Mouse (Mus musculus): Measurements from ENCODE around the gene Lrp5. TPM values are rescaled to one million over a fixed set of nuclear protein-coding genes. Genes with fewer than 3 reads are reported as not detected.
"Not testable (repeated sequence)": the region's sequence is repeated elsewhere in the genome, so short reads cannot be mapped to it uniquely, and the experiment has no call there.

The Lrp5 gene
- polyA plus RNA-seq, 1 experiment from 2014 or later = 5.4 TPM

DNA sequence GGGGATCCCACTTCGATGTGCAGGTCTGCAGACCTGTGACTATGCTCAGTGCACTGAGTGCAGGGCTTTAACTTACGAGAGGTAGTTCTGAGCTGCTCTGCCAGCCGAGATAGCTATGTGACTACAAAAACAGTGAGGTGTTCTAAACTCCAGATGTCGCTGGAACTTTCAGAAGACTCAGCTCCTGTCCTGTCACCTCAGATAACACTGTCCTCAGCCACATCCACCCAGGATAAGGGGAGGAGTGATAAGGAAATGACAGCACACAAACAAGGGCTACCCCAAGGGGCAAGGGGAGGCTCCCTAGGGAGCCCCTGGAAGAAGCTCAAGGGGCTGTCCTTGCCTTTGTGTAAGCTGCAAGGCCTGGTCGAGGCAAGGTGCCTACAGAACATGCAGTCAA, 96.8 kb downstream of the Lrp5 start:
- no peak overlapping the region for H3K27ac ChIP-seq

DNA sequence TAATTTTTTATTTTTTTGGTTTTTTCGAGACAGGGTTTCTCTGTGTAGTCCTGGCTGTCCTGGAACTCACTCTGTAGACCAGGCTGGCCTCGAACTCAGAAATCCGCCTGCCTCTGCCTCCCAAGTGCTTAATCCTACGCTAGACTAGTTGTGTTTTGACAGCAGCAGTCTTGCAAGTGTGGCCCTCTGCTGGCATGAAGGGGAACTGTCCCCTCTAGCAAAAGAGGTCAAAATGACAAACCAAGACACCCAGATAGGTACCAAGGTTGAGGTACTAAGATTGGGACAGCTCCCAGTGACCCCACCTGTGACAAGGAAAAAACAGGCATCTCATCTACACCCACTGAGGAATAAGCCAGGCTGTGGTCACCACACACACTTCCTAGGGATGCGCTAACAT, 98.6 kb downstream of the Lrp5 start:
- not testable (repeated sequence) for H3K4me1 ChIP-seq (replicated peaks); H3K9me3 ChIP-seq; H3K4me3 ChIP-seq (replicated peaks); H3K9ac ChIP-seq; H3K27ac ChIP-seq; H3K4me2 ChIP-seq (replicated peaks); ATAC-seq; H3K27me3 ChIP-seq (replicated peaks)
- WGBS = 93% methylated on average over 5 of the region's 5 CpGs
- peaks cover 27% of the 10 kb centered on the region for H3K36me3 ChIP-seq

More for the DNA sequence above, 96.8 kb downstream of the Lrp5 start:
- no peak overlapping the region for H3K9ac ChIP-seq
- H3K4me3 ChIP-seq (replicated peaks) = no peak overlapping the region
- no peak overlapping the region for H3K4me2 ChIP-seq (replicated peaks)
- H3K9me3 ChIP-seq = no peaks in the 10 kb centered on the region
- ATAC-seq = no peak
- 84% methylated on average over 5 of the region's 5 CpGs for WGBS
- no peaks in the 10 kb centered on the region for H3K4me1 ChIP-seq (replicated peaks)
- H3K36me3 ChIP-seq = peaks cover 38% of the 10 kb centered on the region
- H3K27me3 ChIP-seq (replicated peaks) = no peaks in the 10 kb centered on the region

DNA sequence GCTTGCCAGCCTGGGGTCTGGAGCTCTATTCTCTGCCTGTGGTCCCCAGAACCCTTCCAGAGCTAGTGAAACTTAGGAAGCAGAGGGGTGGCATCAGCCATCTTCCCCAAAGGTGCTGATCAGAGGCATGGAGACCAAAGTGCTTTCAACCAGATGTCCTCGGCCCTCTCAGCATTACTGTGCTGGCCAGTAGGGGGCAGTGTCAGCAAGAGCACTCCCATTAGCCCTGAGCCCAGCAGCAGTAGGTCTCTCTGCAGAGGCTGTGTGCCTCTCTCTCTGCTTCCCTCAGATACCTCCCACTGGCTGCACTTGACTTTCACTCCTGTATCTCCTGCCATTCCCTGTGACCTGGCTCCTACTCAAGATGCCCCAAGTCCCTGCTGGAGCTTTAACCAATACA, 99.8 kb downstream of the Lrp5 start:
- H3K9ac ChIP-seq = no peak overlapping the region
- H3K4me3 ChIP-seq (replicated peaks) = no peak overlapping the region
- H3K4me1 ChIP-seq (replicated peaks) = no peaks in the 10 kb centered on the region
- ATAC-seq = peak; percentile 58
- H3K27ac ChIP-seq = no peak overlapping the region
- WGBS = 41% methylated on average over 1 of the region's 1 CpGs
- H3K27me3 ChIP-seq (replicated peaks) = no peaks in the 10 kb centered on the region
- H3K4me2 ChIP-seq (replicated peaks) = no peak overlapping the region
- no peaks in the 10 kb centered on the region for H3K9me3 ChIP-seq
- peaks cover 26% of the 10 kb centered on the region for H3K36me3 ChIP-seq

DNA sequence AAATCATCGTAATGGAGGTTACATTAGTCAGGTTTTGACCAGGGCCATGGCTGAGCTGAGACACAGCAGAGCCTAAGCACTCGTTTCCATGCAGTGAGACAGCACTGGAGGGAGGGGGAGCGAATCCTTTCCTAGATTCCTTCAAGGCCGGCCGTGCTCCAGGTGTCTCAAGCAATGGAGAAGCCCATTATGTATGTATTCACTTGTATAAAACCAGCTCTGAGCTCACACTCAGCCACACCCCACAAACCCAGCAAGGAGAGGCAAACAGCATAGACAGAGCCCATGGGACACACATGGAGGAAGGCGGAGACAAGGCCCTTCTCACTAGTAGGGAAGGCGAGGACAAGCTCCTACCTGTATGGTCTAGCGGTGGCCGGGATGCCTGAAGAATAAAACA, 100.3 kb downstream of the Lrp5 start:
- ATAC-seq = no peak
- no peak overlapping the region for H3K27ac ChIP-seq

DNA sequence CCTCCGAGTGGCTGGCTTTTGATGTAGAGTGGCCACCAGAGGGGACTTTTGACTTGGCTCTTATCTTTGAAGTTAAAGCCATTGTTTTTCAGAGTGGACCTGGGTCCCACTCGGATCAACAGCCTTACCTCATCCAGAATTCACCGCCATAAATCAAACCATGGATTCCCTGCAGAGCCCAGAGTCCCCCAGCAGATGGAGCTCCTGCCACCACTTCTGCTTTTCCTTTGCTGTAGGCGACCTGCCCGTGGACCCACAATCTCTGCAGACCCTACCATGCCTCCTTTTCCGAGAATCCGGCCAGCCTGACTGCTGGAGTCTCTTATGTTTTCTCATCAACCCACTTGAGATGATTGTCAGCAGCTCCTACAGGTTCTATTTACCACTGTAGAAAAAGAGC, 105.0 kb downstream of the Lrp5 start:
- no peaks in the 10 kb centered on the region for H3K27me3 ChIP-seq (replicated peaks)
- no peak overlapping the region for H3K27ac ChIP-seq
- 0 out of 2 replicates have a peak, but pooled peaks cover 3% of the 10 kb centered on the region for H3K36me3 ChIP-seq
- no peak for ATAC-seq
- H3K4me1 ChIP-seq (replicated peaks) = 0 out of 2 replicates have a peak, but pooled peaks cover 6% of the 10 kb centered on the region
- no peak overlapping the region for H3K9ac ChIP-seq
- no peak overlapping the region for H3K4me3 ChIP-seq (replicated peaks)
- 29% methylated on average over 7 of the region's 7 CpGs for WGBS
- H3K9me3 ChIP-seq = no peaks in the 10 kb centered on the region
- H3K4me2 ChIP-seq (replicated peaks) = no peak overlapping the region

More for the DNA sequence above, 100.3 kb downstream of the Lrp5 start:
- no peak overlapping the region for H3K9ac ChIP-seq
- H3K4me2 ChIP-seq (replicated peaks) = no peak overlapping the region
- H3K4me1 ChIP-seq (replicated peaks) = no peaks in the 10 kb centered on the region
- H3K36me3 ChIP-seq = peaks cover 22% of the 10 kb centered on the region
- no peaks in the 10 kb centered on the region for H3K27me3 ChIP-seq (replicated peaks)
- no peaks in the 10 kb centered on the region for H3K9me3 ChIP-seq
- H3K4me3 ChIP-seq (replicated peaks) = no peak overlapping the region
- 95% methylated on average over 9 of the region's 9 CpGs for WGBS

DNA sequence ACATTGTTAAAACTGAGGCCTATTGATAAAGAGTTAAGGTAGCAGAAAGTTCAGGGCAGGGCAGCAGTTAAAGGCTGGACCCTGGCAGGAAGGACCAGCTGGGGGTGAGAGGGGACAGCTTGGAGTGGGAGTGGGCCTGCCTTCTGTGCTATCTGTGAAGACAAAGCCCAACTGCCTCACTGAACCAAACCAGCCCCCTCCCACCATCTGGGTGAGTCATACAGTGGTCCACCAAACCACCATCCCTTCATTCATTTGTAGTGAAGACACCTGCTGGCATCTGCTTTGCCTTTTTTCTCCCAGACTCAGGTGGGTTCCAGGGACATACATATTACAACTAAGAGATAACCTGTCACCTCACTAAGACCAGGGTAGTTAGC, 108.5 kb downstream of the Lrp5 start:
- Histone ChIP-seq H3K9me3 (no peaks in the 10 kb centered on the region), H3K36me3 (no peaks in the 10 kb centered on the region), H3K27me3 (replicated peaks) (no peaks in the 10 kb centered on the region), H3K27ac (0 out of 2 replicates have a peak overlapping the region, but pooled peaks have one; percentile 52), H3K9ac (no peak overlapping the region), H3K4me3 (replicated peaks) (no peak overlapping the region), H3K4me2 (replicated peaks) (no peak overlapping the region), H3K4me1 (replicated peaks) (peaks cover 11% of the 10 kb centered on the region; the same call in 1 of the 2 replicates)
- ATAC-seq = no peak

DNA sequence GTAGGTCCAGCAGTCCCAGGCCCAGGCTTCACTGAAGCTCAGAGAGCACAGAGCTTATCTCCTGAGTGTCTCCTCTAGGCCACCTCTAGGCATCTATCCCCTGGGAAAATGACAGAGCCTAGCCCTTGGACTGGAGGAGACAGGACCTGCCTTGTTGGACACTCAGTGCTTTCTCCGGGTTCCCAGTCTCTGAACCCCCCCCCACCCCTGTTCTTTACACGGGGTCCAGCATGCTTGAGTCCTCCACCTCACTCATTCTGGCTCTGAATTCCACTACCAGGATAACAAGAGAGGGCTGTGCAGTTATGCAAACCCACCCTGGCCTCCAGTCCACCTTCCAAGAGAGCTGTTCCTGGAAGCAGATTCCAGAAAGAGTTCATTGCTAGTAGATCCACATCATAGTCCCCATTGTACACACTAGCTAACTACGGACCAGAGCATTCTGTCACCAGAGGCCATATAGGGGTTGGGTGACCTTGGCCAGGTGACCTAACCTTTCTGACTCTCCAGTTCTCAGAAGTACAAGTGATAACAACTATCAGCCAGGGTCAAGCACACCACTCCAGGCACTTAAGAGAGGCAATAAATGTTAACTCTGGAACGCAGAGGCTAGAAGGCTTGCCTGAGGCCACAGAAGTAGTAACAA, 109.0 kb downstream of the Lrp5 start:
- H3K9ac ChIP-seq = no peak overlapping the region
- ATAC-seq = no peak
- H3K4me3 ChIP-seq (replicated peaks) = no peak overlapping the region
- no peaks in the 10 kb centered on the region for H3K9me3 ChIP-seq
- no peaks in the 10 kb centered on the region for H3K27me3 ChIP-seq (replicated peaks)
- H3K4me2 ChIP-seq (replicated peaks) = no peak overlapping the region
- peak overlapping the region; percentile 52 for H3K27ac ChIP-seq
- 58% methylated on average over 4 of the region's 4 CpGs for WGBS
- H3K4me1 ChIP-seq (replicated peaks) = peaks cover 11% of the 10 kb centered on the region; the same call in 1 of the 2 replicates
- no peaks in the 10 kb centered on the region for H3K36me3 ChIP-seq

DNA sequence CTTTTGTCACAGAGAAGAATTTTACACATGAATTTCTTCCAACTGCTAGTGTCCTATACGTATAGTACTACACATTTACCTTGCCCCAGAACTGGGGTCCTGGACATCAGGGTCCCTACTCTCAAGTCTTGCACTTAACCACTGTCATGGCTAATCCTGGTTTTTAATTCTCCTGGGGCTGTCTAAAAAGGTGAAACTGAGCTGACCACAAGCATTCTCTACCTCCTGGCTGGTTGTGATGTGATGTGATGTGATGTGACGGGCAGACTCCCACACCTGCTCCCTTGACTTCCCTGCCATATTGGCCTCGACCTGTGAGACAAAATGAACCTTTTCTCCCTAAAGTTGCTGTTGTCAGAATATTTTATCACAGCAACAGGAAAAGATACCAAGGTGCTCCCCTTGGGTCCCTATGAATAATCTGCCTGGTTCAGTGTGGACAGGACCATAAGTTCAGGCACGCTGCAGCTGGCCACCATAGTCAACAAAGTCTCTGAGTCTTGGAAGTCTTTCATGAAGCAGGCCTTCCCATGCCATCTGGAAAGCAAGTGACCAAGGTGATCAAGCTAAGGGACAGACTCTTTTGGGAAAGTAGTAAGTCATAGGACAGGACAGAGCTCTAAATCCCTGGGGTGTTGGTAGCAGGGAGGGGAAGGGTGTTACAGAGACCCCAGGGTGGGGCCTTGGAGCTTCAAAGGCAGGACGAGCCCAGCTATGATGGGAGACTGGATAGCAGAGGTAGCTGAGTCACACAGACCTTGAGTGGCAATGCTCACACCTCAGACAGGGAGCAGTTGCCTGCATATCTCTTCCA, 109.7 kb downstream of the Lrp5 start:
- no peaks in the 10 kb centered on the region for H3K27me3 ChIP-seq (replicated peaks)
- no peaks in the 10 kb centered on the region for H3K9me3 ChIP-seq
- peak overlapping the region; percentile 52 for H3K27ac ChIP-seq
- ATAC-seq = peak; percentile 0; the same call in 1 of the 2 replicates
- 69% methylated on average over 5 of the region's 5 CpGs for WGBS
- H3K4me3 ChIP-seq (replicated peaks) = peak overlapping the region; percentile 86; the same call in 1 of the 2 replicates
- H3K36me3 ChIP-seq = no peaks in the 10 kb centered on the region
- H3K4me1 ChIP-seq (replicated peaks) = peaks cover 11% of the 10 kb centered on the region; the same call in 1 of the 2 replicates
- H3K9ac ChIP-seq = no peak overlapping the region
- peak overlapping the region; percentile 48 for H3K4me2 ChIP-seq (replicated peaks)

DNA sequence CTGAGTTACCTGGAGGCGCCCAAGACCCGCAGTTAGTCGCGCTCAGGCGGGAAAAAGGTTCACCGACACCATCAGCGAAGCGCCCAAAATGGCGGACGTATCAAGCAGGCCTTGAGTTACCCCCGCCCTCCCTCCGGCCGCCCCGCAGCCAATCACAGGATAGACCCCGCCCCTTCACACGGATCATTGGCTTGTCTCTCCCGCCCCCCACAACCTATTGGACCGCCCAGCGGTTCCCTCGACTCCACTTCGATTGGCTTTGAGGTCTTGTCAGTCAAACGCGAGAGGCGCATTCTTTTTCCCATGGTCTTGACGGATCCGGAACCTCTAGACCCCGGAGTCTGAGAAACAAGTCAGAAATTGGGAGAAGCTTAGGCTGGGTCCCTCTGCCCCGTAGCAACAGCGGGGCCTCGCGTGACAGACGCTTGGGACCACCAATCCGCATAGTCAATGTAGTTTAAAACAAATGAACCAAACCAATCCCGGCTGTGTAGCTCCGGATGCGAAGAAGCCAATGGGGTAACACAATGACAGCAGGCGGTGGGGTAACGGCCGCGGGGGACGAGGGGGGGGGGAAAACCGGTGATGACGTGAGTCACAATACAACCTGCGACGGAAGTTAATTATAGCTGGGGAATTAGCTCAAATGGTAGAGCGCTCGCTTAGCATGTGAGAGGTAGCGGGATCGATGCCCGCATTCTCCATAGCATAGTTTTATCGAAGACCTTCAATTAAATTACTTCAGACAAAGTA, 110.6 kb downstream of the Lrp5 start, which contains the start of gene Ppp6r3:
Gene Ppp6r3, minus strand, starts transcription at position 118 of the 753 bp plus-strand sequence.
- H3K36me3 ChIP-seq = no peaks in the 10 kb centered on the region
- under 1% methylated on average over 51 of the region's 51 CpGs for WGBS
- H3K4me2 ChIP-seq (replicated peaks) = peak within 1 kb of the TSS; percentile 68
- H3K4me3 ChIP-seq (replicated peaks) = peak within 1 kb of the TSS; percentile 86
- peak within 1 kb of the TSS; percentile 88 for H3K9ac ChIP-seq
- peak within 1 kb of the TSS; percentile 94 for H3K27ac ChIP-seq
- H3K9me3 ChIP-seq = no peaks in the 10 kb centered on the region
- peaks cover 11% of the 10 kb centered on the region; the same call in 1 of the 2 replicates for H3K4me1 ChIP-seq (replicated peaks)
- ATAC-seq = peak; percentile 98
- H3K27me3 ChIP-seq (replicated peaks) = no peaks in the 10 kb centered on the region

DNA sequence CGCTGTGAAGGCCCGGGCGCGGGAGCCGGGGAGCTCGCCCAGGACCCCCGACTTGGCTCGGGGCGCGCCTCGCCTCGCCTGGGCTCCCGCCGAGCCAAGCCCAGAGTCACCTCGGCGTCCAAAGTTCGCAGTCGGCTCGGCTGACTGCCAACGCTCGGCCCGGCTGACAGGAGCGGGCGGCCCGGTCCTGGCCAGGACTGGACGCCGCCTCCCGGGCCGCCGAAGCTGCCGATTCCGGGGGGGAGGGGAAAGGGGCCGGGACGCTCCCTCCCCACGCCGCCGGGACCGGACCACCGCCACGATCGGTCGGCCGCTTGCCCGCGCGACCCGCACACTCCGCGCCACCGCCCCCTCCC, 111.1 kb downstream of the Lrp5 start:
- WGBS = 0% methylated on average over 46 of the region's 50 CpGs
- H3K9ac ChIP-seq = peak overlapping the region; percentile 88
- H3K27me3 ChIP-seq (replicated peaks) = no peaks in the 10 kb centered on the region
- peak; percentile 72 for ATAC-seq
- peak overlapping the region; percentile 94 for H3K27ac ChIP-seq
- H3K4me2 ChIP-seq (replicated peaks) = peak overlapping the region; percentile 68
- peak overlapping the region; percentile 86 for H3K4me3 ChIP-seq (replicated peaks)
- peaks cover 11% of the 10 kb centered on the region; the same call in 1 of the 2 replicates for H3K4me1 ChIP-seq (replicated peaks)
- no peaks in the 10 kb centered on the region for H3K9me3 ChIP-seq
- no peaks in the 10 kb centered on the region for H3K36me3 ChIP-seq

DNA sequence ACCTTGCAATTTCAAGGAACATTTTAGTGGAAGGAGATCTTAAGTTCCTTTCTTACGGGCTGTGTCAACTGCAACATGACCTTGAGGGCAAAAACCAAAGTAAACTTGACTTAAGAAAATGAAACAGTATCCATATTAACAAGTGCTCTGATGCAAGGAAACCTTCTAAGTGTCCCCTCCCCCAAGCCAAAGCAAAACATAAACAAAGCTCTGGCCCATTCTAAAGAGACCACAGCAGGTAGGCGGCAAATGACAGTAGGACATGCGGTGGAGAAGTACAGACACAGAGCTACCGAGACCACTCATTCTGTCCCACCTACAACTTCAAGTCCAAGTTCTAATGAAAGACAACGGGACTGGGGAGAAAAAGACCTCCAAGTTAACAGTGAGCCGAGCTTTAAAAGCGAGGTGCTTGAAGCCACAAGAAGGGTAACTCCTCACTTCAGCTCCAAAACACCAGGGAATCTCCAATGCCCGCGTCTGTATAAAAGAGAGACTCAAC, 111.7 kb downstream of the Lrp5 start:
- WGBS = under 1% methylated on average over 9 of the region's 9 CpGs
- no peaks in the 10 kb centered on the region for H3K27me3 ChIP-seq (replicated peaks)
- H3K4me3 ChIP-seq (replicated peaks) = peak overlapping the region; percentile 86
- H3K9me3 ChIP-seq = no peaks in the 10 kb centered on the region
- H3K4me2 ChIP-seq (replicated peaks) = peak overlapping the region; percentile 68
- peaks cover 11% of the 10 kb centered on the region; the same call in 1 of the 2 replicates for H3K4me1 ChIP-seq (replicated peaks)
- peak overlapping the region; percentile 88 for H3K9ac ChIP-seq
- 0 out of 2 replicates have a peak overlapping the region, but pooled peaks have one; percentile 94 for H3K27ac ChIP-seq
- no peaks in the 10 kb centered on the region for H3K36me3 ChIP-seq
- no peak for ATAC-seq

DNA sequence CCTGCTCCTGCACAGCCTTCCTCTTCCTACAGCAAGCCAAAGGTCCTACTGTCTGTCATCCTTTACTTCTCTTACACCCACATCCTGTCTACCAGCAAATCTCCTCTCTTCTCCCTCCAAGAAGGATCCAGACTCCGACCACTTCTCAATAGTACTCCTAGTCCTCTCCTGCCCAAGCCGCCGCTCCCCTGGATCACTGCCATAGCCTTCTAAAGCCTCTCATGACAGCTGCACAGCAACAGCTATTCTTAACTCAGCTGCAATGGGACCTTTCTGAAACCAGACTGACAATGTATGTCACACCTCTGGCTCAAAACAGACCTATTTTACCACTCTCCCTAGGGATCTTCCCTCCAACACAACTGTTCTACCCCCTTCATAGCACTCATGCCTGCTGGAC, 122.1 kb downstream of the Lrp5 start:
- 80% methylated on average over 3 of the region's 3 CpGs for WGBS
- Histone ChIP-seq H3K4me3 (replicated peaks) (no peak overlapping the region), H3K9ac (no peak overlapping the region), H3K4me1 (replicated peaks) (no peaks in the 10 kb centered on the region), H3K27ac (no peak overlapping the region), H3K9me3 (no peaks in the 10 kb centered on the region), H3K36me3 (no peaks in the 10 kb centered on the region), H3K4me2 (replicated peaks) (no peak overlapping the region), H3K27me3 (replicated peaks) (no peaks in the 10 kb centered on the region)
- no peak for ATAC-seq

All from intestine, embryonic 15.5 days (tissue).